Mouse (Mus musculus) heart, adult 2 months (tissue): Measurements from ENCODE around the gene Msl2. TPM values are rescaled to one million over a fixed set of nuclear protein-coding genes. Genes with fewer than 3 reads are reported as not detected.
A peak's percentile ranks its signal among the peaks of the same experiment; 100 is the strongest.

Experiments
- DNase-seq, 2 experiments: peaks; one replicate each; pipeline ENCODE4 v3.0.0; 2021
- H3K27ac ChIP-seq: fragments of 200-600 bp; 2 replicates; pipeline ENCODE4 v1.8.1; 2022
- H3K27me3 ChIP-seq: fragments of 200-500 bp; 2 replicates; pipeline ENCODE4 v1.6.1; 2012; ENCODE audit warnings: mild to moderate bottlenecking, low read length, inconsistent platforms, mixed read lengths; ENCODE audit not compliant: control insufficient read depth, insufficient read depth
- H3K36me3 ChIP-seq: fragments of 200-500 bp; 2 replicates; pipeline ENCODE4 v1.6.1; 2012; ENCODE audit warnings: low read length, inconsistent platforms; ENCODE audit not compliant: control insufficient read depth, insufficient read depth
- H3K4me1 ChIP-seq: fragments of 200-500 bp; 2 replicates; pipeline ENCODE4 v1.6.1; 2011; ENCODE audit warnings: low read length; ENCODE audit not compliant: control insufficient read depth, insufficient read depth
- H3K4me3 ChIP-seq: fragments of 200-600 bp; 2 replicates; pipeline ENCODE4 v1.8.1; 2022
- H3K79me2 ChIP-seq: fragments of 200-500 bp; replicated peaks from 2 replicates; pipeline ENCODE4 v1.6.1; 2012; ENCODE audit warnings: mild to moderate bottlenecking, inconsistent platforms, low read length, moderate library complexity, mixed read lengths; ENCODE audit not compliant: control insufficient read depth, insufficient read depth
- H3K9ac ChIP-seq: fragments of 200-500 bp; 2 replicates; pipeline ENCODE4 v1.6.1; 2012; ENCODE audit warnings: low read depth, mild to moderate bottlenecking, control low read depth, inconsistent platforms, low read length, mixed read lengths
- CTCF ChIP-seq: fragments of 200-600 bp; IDR thresholded peaks from 2 replicates; pipeline ENCODE4 v1.8.1; 2022; ENCODE audit warnings: antibody characterized with exemption, mild to moderate bottlenecking, moderate library complexity
- EP300 ChIP-seq: fragments of 200-500 bp; IDR thresholded peaks from 2 replicates; pipeline ENCODE4 v1.6.1; 2011; ENCODE audit warnings: low read depth, low read length, control low read depth; ENCODE audit not compliant: insufficient read depth
- POLR2A ChIP-seq: fragments of 200-500 bp; IDR thresholded peaks from 2 replicates; pipeline ENCODE4 v1.6.1; 2011; ENCODE audit warnings: mild to moderate bottlenecking, low read depth, low read length, control low read depth; ENCODE audit not compliant: insufficient read depth
- WGBS: fragments of 180-500 bp; shearing (Covaris S2); methylation state at CpG from one replicate; pipeline ENCODE4 v1.1.7; 2018; 5-methylcytosine and 5-hydroxymethylcytosine counted together
- intact Hi-C: fragments of 180-260 bp; cut with DNase I; formaldehyde crosslinking; loops from one replicate; pipeline ENCODE4 v1.15.1; 2025
- polyA plus RNA-seq: library from polyadenylated mRNA; depleted of rRNA; stranded (reverse); fragments of >200 nt; gene quantifications from 2 replicates; pipeline ENCODE4 v1.2.3, GENCODE M21; 2012; rRNA removed
- total RNA-seq, 2 experiments: library from RNA; stranded (reverse); gene quantifications; 2 replicates each; pipeline ENCODE4 v1.2.3; 2021

Gene Msl2
- total and polyA plus RNA-seq, 3 experiments: 10.8 to 35.9 (median 33.5) TPM

DNA sequence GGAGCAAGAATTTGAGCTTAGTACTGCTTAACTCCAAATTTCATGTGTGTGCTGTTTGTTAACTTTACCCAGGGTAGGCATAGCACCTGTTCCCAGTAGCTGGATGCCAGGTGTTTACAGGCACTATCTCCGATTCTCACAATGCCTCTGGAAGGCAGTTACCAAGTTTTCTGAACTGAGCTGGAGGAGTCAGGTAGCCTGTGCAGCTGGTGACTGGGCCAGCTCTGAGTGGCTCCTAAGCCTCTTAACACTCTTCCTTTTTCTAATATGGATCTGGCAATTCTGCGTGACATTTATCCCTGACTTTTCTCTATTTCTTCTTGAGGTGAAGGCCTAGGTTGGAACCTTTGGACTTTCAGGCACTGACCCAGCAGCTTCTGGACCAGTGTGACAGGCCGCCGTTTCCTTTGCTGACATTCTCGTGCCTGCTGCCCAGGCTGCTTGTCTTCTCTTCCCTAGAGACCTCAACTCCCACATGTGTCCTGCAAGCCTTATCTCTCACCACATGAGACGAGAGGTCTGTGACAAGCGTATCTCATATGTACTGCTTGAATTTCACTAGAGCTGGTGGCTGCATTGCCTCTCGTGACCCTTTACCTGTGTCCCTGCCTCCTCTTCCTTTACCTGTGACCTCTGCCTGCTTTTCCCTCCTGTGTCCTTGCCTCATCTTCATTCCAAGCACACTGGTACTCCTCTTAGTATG lies 40.4 kb downstream of the Msl2 start:
- TF ChIP-seq CTCF: no peak
- no peak for TF ChIP-seq POLR2A
- TF ChIP-seq EP300: no peak
- Histone ChIP-seq H3K4me3 (no peak overlapping the region), H3K4me1 (peaks cover 4% of the 10 kb centered on the region), H3K27me3 (no peaks in the 10 kb centered on the region), H3K79me2 (no peaks in the 10 kb centered on the region), H3K9ac (no peak overlapping the region), H3K36me3 (peaks cover 10% of the 10 kb centered on the region), H3K27ac (no peak overlapping the region)
- WGBS: 57% methylated on average over 8 of the region's 8 CpGs
- DNase-seq: no peak
- intact Hi-C loops: loop anchor here (5.0 kb wide), 1 partner anchor 37 kb away; no protein-coding TSS in a partner anchor

DNA sequence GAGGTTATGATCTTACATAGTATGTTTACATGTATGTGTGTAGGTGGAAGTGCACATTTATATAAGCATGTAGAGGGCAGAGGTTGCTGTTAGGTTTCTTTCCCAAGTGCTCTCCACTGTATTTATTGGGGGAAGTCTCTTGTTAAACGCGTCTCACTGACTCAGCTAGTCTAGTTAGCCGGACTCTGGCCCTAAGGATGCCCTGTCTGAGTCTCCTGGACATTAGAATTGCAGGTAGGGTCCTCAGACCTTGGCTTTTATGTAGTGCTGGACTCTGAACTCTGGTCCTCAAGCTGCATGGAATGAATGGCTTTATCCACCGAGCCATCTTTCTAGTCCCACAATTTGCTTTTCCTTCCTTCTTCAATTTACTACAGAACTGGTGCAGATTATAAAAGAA lies 69.7 kb downstream of the Msl2 start:
- Histone ChIP-seq H3K36me3 (peaks cover 8% of the 10 kb centered on the region; the same call in 1 of the 2 replicates), H3K27me3 (no peaks in the 10 kb centered on the region), H3K27ac (no peak overlapping the region), H3K9ac (no peak overlapping the region), H3K4me3 (no peak overlapping the region), H3K4me1 (no peaks in the 10 kb centered on the region; the same call in 1 of the 2 replicates), H3K79me2 (no peaks in the 10 kb centered on the region)
- no peak for TF ChIP-seq CTCF
- no peak for TF ChIP-seq POLR2A
- TF ChIP-seq EP300: no peak
- 91% methylated on average over 4 of the region's 4 CpGs for WGBS
- intact Hi-C loops: no loop called here
- DNase-seq: no peak

DNA sequence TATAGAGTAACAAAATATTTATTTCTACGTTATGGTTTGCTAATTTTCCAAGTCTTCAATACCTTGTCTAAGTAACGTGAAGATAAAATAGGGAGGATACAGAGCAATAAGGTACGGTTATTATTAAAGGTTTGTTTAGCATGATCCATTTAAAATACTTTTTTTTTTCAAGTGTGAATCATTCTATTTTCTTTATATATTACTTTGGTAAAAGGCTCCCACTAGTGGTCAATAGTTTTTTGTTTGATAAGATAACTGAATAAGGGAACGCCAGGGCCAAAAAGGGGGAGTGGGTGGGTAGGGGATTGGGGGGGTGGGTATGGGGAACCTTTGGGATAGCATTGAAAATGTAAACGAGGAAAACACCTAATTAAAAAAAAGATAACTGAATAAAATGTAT lies 79.0 kb downstream of the Msl2 start:
- H3K36me3 ChIP-seq: peaks cover 2% of the 10 kb centered on the region
- TF ChIP-seq EP300 (no peak), CTCF (peak; percentile 27)
- no peak overlapping the region for H3K4me3 ChIP-seq
- H3K79me2 ChIP-seq: no peaks in the 10 kb centered on the region
- no peak for DNase-seq
- no peaks in the 10 kb centered on the region for H3K4me1 ChIP-seq
- no peak overlapping the region for H3K27ac ChIP-seq
- 69% methylated on average over 5 of the region's 5 CpGs for WGBS
- H3K27me3 ChIP-seq: no peaks in the 10 kb centered on the region
- no peak overlapping the region for H3K9ac ChIP-seq
- intact Hi-C loops: loop anchor here (5.0 to 10.0 kb wide), 4 partner anchors 76 to 608 kb away; partner anchors contain the start of gene Nck1

Other genes with a start within 250 kb of the Msl2 start
- 100 to 1,000 TPM in 1 of 2 experiments, 10 to 100 TPM in 1; 87.3 to 109 TPM for gene Pccb, start 39.2 kb upstream of the Msl2 start, total RNA-seq
- gene Pccb, start 39.2 kb upstream of the Msl2 start, polyA plus RNA-seq: 117 and 163 TPM in 2 replicates
- gene Ppp2r3a, start 177.7 kb downstream of the Msl2 start, total RNA-seq: 100 to 1,000 TPM; 179 to 215 TPM
- 51.7 and 114 TPM in 2 replicates for gene Ppp2r3a, start 177.7 kb downstream of the Msl2 start, polyA plus RNA-seq